30 mouse cellular contexts compared by ENCODE assay signal in the genomic region with DNA sequence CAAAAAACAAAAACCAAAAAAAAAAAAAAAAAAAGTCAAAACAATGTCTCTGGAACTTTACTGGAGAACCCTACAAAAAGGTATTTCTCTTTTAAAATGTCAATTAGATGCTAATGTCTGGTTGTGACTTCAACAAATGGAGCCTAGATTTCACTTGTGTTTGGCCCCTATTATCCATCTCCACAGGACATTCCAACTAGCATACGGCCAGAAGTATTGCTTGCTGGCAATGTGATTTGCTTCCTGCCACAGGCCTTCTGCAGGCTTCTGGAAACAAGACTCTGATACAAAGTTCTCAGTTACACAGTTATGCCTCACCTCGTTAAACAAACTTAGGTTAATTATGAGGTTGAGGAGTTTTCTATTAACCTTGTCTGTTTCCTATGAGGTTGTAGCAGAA. TPM values are rescaled to one million over a fixed set of nuclear protein-coding genes. Genes with fewer than 3 reads are reported as not detected.
DNase-seq lines count a peak whose midpoint lies in the region; ATAC-seq and TF ChIP-seq lines count a peak whose summit lies in the region.
"Had no signal": no experiment of that assay in that cellular context is flagged by ENCODE, and none has a peak within 500 bp of the region (broad histone marks: within the 10 kb centered on the region; RNA-seq: fewer than 3 reads in every experiment).

No protein-coding gene starts in this region.

- ATAC-seq in kidney, postnatal 0 days (replicated peaks; ENCODE audit: low FRiP score, low read depth): no peak
- ATAC-seq: forebrain, embryonic 15.5 days; hindbrain, embryonic 16.5 days; intestine, embryonic 15.5 days had no signal

- no peak for TF ChIP-seq CTCF in kidney, postnatal 0 days (IDR thresholded peaks at IDR 0.05; ENCODE audit: low read depth)

- peaks cover 11% of the 10 kb centered on the region; the same call in 1 of the 2 replicates for H3K36me3 ChIP-seq in kidney, postnatal 0 days (ENCODE audit: insufficient read depth, low read length)

- peak; percentile 38 to 61 for DNase-seq in cerebellum, adult 18-20 months
- no peak for DNase-seq in cerebellum, adult 8-10 months
- DNase-seq in cerebellum, postnatal 25 days: peak; percentile 29 to 52
- DNase-seq in cerebellum, postnatal 4 days (ENCODE audit: low spot score in 2 of 2): no peak
- DNase-seq in kidney, postnatal 0 days (ENCODE audit: low spot score): peak; percentile 2
- DNase-seq in kidney, postnatal 14 days: no peak
- no peak for DNase-seq in spleen, postnatal 14 days (ENCODE audit: low spot score in 2 of 2)
- DNase-seq: adrenal gland, postnatal 10 days; adrenal gland, postnatal 36 days; B cell, adult 2 months; embryo, embryonic 11 days; gastrocnemius, postnatal 25 days; heart, adult 18-20 months; heart, postnatal 10 days; heart, postnatal 36 days; kidney, adult 11 months had no signal

- 52% methylated on average over 2 of the region's 2 CpGs for WGBS in kidney, postnatal 0 days

- no peak overlapping the region for H3K4me2 ChIP-seq in kidney, postnatal 0 days (ENCODE audit: low read length)
- H3K4me2 ChIP-seq: embryonic facial prominence, embryonic 13.5 days; forebrain, embryonic 12.5 days; forebrain, embryonic 15.5 days; heart, embryonic 12.5 days; heart, embryonic 15.5 days; hindbrain, embryonic 13.5 days; intestine, embryonic 15.5 days had no signal

- no peaks in the 10 kb centered on the region for H3K27me3 ChIP-seq in kidney, postnatal 0 days (ENCODE audit: insufficient read depth, low read length)
- H3K27me3 ChIP-seq: CH12.LX; embryonic facial prominence, embryonic 13.5 days; forebrain, embryonic 12.5 days; forebrain, embryonic 15.5 days; heart, embryonic 12.5 days; heart, embryonic 15.5 days; hindbrain, embryonic 13.5 days; intestine, embryonic 15.5 days had no signal

- H3K4me1 ChIP-seq in kidney, postnatal 0 days (replicated peaks; ENCODE audit: insufficient read depth, low read length): no peaks in the 10 kb centered on the region
- H3K4me1 ChIP-seq: embryonic facial prominence, embryonic 10.5 days; embryonic facial prominence, embryonic 13.5 days; forebrain, embryonic 12.5 days; forebrain, embryonic 15.5 days; heart, embryonic 15.5 days; hindbrain, embryonic 13.5 days; intestine, embryonic 15.5 days had no signal

- no peak overlapping the region for H3K27ac ChIP-seq in kidney, postnatal 0 days
- H3K27ac ChIP-seq: embryonic facial prominence, embryonic 10.5 days; embryonic facial prominence, embryonic 13.5 days; forebrain, embryonic 12.5 days; forebrain, embryonic 15.5 days; heart, embryonic 15.5 days; hindbrain, embryonic 10.5 days; hindbrain, embryonic 13.5 days; intestine, embryonic 15.5 days had no signal

- no peak overlapping the region for H3K9ac ChIP-seq in kidney, postnatal 0 days (ENCODE audit: low read depth, low read length)
- H3K9ac ChIP-seq: embryonic facial prominence, embryonic 13.5 days; forebrain, embryonic 12.5 days; forebrain, embryonic 15.5 days; heart, embryonic 12.5 days; heart, embryonic 15.5 days; hindbrain, embryonic 13.5 days; intestine, embryonic 15.5 days had no signal

- H3K9me3 ChIP-seq in kidney, postnatal 0 days (replicated peaks; ENCODE audit: low read length): no peaks in the 10 kb centered on the region
- H3K9me3 ChIP-seq: embryonic facial prominence, embryonic 10.5 days; embryonic facial prominence, embryonic 13.5 days; forebrain, embryonic 12.5 days; forebrain, embryonic 15.5 days; G1E; heart, embryonic 12.5 days; heart, embryonic 15.5 days; hindbrain, embryonic 10.5 days; hindbrain, embryonic 13.5 days; intestine, embryonic 15.5 days had no signal

- no peak overlapping the region for H3K4me3 ChIP-seq in kidney, postnatal 0 days (replicated peaks; ENCODE audit: low read depth, low read length)
- H3K4me3 ChIP-seq: embryonic facial prominence, embryonic 10.5 days; embryonic facial prominence, embryonic 13.5 days; erythroblast, embryonic 14.5 days; forebrain, embryonic 12.5 days; forebrain, embryonic 15.5 days; heart, embryonic 12.5 days; heart, embryonic 15.5 days; hindbrain, embryonic 10.5 days; hindbrain, embryonic 13.5 days; intestine, embryonic 15.5 days had no signal

RNA-seq across cellular contexts. Expression of a gene that starts 13.1 kb away (rescaled TPM):
- 74.8 and 78.3 TPM in 2 replicates for polyA plus RNA-seq in kidney, postnatal 0 days (2015; fragmentation: Nextera tagmentation; extraction: Ambion mirVana)

RNA-seq across cellular contexts. Expression of a gene that starts 54.5 kb away (rescaled TPM):
- not detected in 2 replicates for polyA plus RNA-seq in kidney, postnatal 0 days (2015; fragmentation: Nextera tagmentation; extraction: Ambion mirVana)
- polyA plus RNA-seq: cortical plate, adult 2 months; embryonic facial prominence, embryonic 10.5 days; embryonic facial prominence, embryonic 13.5 days; forebrain, embryonic 12.5 days; forebrain, embryonic 15.5 days; heart, embryonic 12.5 days; heart, embryonic 15.5 days; hindbrain, embryonic 10.5 days; hindbrain, embryonic 13.5 days; hindbrain, embryonic 16.5 days; intestine, embryonic 15.5 days had no signal

Comparison
In these comparisons a context has a peak if more than half of its experiments do, and no peak if none do; other contexts are left out.
1. DNase-seq: peak in cerebellum, adult 18-20 months (2 of 2), cerebellum, postnatal 25 days (2 of 2) and kidney, postnatal 0 days (single experiment); none in cerebellum, adult 8-10 months (single experiment), cerebellum, postnatal 4 days (0 of 2), kidney, postnatal 14 days (single experiment) and spleen, postnatal 14 days (0 of 2).